Mouse (Mus musculus): ENCODE data around the gene BC055324.

GRCm38 (mm10) chr1:163942056-163942455 lies 52.5 kb downstream of the BC055324 start:
- no peak for TF ChIP-seq POLR2A (IDR thresholded peaks at IDR 0.05; ENCODE audit: low read depth, low read length)
- no peak for TF ChIP-seq CTCF (IDR thresholded peaks at IDR 0.05; ENCODE audit: borderline replicate concordance, insufficient read depth, low read length)

All from embryonic fibroblast, embryonic 13.5 days (primary cell).